Mouse (Mus musculus) midbrain, embryonic 12.5 days (tissue): Measurements from ENCODE around the gene Lce1d. TPM values are rescaled to one million over a fixed set of nuclear protein-coding genes. Genes with fewer than 3 reads are reported as not detected.

Experiments used
- ATAC-seq: fragments of 200-750 bp; cut with Nextera tagmentation; 2 replicates; pipeline ENCODE4 v1.8.0; 2017; ENCODE audit warnings: low read depth, moderate TSS enrichment, moderate library complexity; ENCODE audit not compliant: low FRiP score
- H3K27ac ChIP-seq: fragments of 300-500 bp; sonication (generic); replicated peaks from 2 replicates; pipeline ENCODE4 v1.5.1; 2016; ENCODE audit warnings: mild to moderate bottlenecking
- H3K27me3 ChIP-seq: fragments of 300-500 bp; sonication (generic); 2 replicates; pipeline ENCODE4 v1.6.1; 2016; ENCODE audit warnings: mild to moderate bottlenecking
- H3K36me3 ChIP-seq: fragments of 300-500 bp; sonication (generic); 2 replicates; pipeline ENCODE4 v1.6.1; 2016
- H3K4me1 ChIP-seq: fragments of 300-500 bp; sonication (generic); 2 replicates; pipeline ENCODE4 v1.6.1; 2016
- H3K4me2 ChIP-seq: fragments of 300-500 bp; sonication (generic); replicated peaks from 2 replicates; pipeline ENCODE4 v1.6.1; 2016; ENCODE audit warnings: mild to moderate bottlenecking, moderate library complexity
- H3K4me3 ChIP-seq: fragments of 300-500 bp; sonication (generic); 2 replicates; pipeline ENCODE4 v1.5.1; 2016; ENCODE audit warnings: mild to moderate bottlenecking
- H3K9ac ChIP-seq: fragments of 300-500 bp; sonication (generic); replicated peaks from 2 replicates; pipeline ENCODE4 v1.6.1; 2016; ENCODE audit warnings: mild to moderate bottlenecking, moderate library complexity
- H3K9me3 ChIP-seq: fragments of 300-500 bp; sonication (generic); 2 replicates; pipeline ENCODE4 v1.6.1; 2016; ENCODE audit warnings: mild to moderate bottlenecking
- WGBS: fragments of 180-500 bp; shearing (Covaris S2); methylation state at CpG from one replicate; pipeline ENCODE4 v1.1.7; 2016; 5-methylcytosine and 5-hydroxymethylcytosine counted together
- polyA plus RNA-seq: library from polyadenylated mRNA; unstranded; fragments of >200 nt; fragmentation: Nextera tagmentation; extraction: Ambion mirVana; gene quantifications from 2 replicates; pipeline ENCODE4 v1.2.1, GENCODE M21; 2016

Gene Lce1d
- polyA plus RNA-seq, 1 experiment from 2014 or later: not detected

DNA sequence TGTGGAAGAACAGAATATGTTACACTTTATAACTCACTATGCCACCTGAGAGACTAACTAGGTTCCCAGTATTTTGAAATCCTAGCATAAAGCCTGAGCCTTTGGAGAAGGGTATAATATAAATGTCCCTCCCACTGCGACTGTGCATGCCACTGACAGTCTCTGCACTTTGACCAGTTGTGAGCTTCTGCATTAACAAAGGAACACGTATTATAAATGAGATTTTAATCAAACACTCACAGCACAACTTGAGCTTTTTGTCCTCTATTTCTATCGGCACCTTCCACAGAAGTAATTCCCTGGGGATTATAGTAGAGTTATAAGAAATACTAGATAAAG lies 48.4 kb downstream of the Lce1d start:
- Histone ChIP-seq H3K4me2 (no peak overlapping the region), H3K27ac (no peak overlapping the region), H3K4me1 (no peaks in the 10 kb centered on the region; the same call in 1 of the 2 replicates), H3K4me3 (no peak overlapping the region), H3K9me3 (no peaks in the 10 kb centered on the region), H3K9ac (no peak overlapping the region), H3K27me3 (no peaks in the 10 kb centered on the region), H3K36me3 (no peaks in the 10 kb centered on the region)
- 78% methylated on average over 3 of the region's 3 CpGs for WGBS
- no peak for ATAC-seq

DNA sequence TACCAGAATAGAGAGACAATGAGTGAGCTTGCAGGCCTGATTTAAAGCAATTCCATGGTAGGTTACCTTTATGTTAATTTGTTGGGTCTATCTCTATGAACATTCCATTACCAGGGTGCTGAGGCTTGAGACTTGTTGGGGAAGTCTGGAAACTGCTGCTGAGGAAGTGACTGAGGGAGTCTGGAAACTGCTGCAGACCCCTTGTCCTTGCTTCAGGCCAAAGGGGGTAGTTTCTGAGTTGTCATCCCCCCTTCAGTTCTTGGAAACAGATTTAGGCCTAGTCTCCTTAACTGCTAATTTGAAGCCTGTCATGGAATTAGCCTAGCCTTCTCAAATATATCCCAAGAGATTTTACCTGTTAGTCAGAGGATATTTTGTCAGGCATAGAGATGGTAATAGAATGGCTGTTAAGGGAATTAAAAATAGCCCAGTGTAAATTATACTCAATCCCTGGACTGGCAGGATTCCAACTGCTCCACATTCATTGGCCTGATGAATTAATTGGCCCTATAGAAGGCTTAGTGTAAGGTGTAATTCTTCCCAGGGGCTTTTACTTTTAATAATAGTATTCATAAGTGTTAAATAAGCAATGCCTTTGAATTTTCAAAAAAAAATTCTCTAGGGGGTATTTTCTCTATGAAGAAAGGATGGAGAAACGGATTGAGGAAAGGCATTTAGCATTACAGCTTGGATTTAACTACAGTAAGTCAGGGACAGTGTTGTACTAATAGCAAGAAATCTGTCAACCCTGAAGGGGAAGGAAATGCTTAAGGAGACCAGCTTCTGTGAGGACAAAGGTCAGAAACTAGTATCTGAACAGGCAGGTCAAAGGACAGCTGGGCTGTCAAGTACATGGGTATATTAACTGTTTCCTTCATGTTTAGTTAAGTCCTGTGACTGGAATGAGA lies 49.0 kb downstream of the Lce1d start:
- H3K9me3 ChIP-seq: no peaks in the 10 kb centered on the region
- no peak overlapping the region for H3K4me3 ChIP-seq
- H3K4me2 ChIP-seq: no peak overlapping the region
- no peaks in the 10 kb centered on the region; the same call in 1 of the 2 replicates for H3K4me1 ChIP-seq
- H3K36me3 ChIP-seq: no peaks in the 10 kb centered on the region
- WGBS: 50% methylated on average over 1 of the region's 1 CpGs
- H3K27ac ChIP-seq: no peak overlapping the region
- H3K9ac ChIP-seq: no peak overlapping the region
- no peaks in the 10 kb centered on the region for H3K27me3 ChIP-seq
- peak; percentile 68; the same call in 1 of the 2 replicates for ATAC-seq

Other genes starting within 250 kb of the Lce1d start
- gene Sprr1b, start 248.4 kb downstream of the Lce1d start, polyA plus RNA-seq: not detected in 2 replicates
- not detected in 2 replicates for gene Sprr3, start 228.5 kb downstream of the Lce1d start, polyA plus RNA-seq
- not detected in 2 replicates for gene Sprr1a, start 201.3 kb downstream of the Lce1d start, polyA plus RNA-seq
- not detected in 2 replicates for gene Sprr4, start 186.7 kb downstream of the Lce1d start, polyA plus RNA-seq
- not detected in 2 replicates for gene 2310046K23Rik, start 152.7 kb downstream of the Lce1d start, polyA plus RNA-seq
- gene Ivl, start 113.5 kb downstream of the Lce1d start, polyA plus RNA-seq: not detected in 2 replicates
- not detected in 2 replicates for gene Smcp, start 98.2 kb downstream of the Lce1d start, polyA plus RNA-seq
- gene 2210017I01Rik, start 79.7 kb downstream of the Lce1d start, polyA plus RNA-seq: not detected in 2 replicates
- gene Lce6a, start 65.5 kb downstream of the Lce1d start, polyA plus RNA-seq: not detected in 2 replicates
- gene Lce1a1, start 38.9 kb downstream of the Lce1d start, polyA plus RNA-seq: not detected in 2 replicates
- not detected in 2 replicates for gene Lce1b, start 30.3 kb downstream of the Lce1d start, polyA plus RNA-seq
- gene Lce1a2, start 16.9 kb downstream of the Lce1d start, polyA plus RNA-seq: not detected in 2 replicates
- not detected in 2 replicates for gene Lce1c, start 8.0 kb downstream of the Lce1d start, polyA plus RNA-seq
- not detected in 2 replicates for gene Lce1e, start 21.9 kb upstream of the Lce1d start, polyA plus RNA-seq
- gene Lce1f, start 33.1 kb upstream of the Lce1d start, polyA plus RNA-seq: not detected in 2 replicates
- not detected in 2 replicates for gene Gm38119, start 51.9 kb upstream of the Lce1d start, polyA plus RNA-seq
- not detected in 2 replicates for gene Lce1g, start 65.1 kb upstream of the Lce1d start, polyA plus RNA-seq
- not detected in 2 replicates for gene Lce1h, start 77.9 kb upstream of the Lce1d start, polyA plus RNA-seq
- gene Lce1i, start 91.7 kb upstream of the Lce1d start, polyA plus RNA-seq: not detected in 2 replicates
- gene Lce1j, start 103.3 kb upstream of the Lce1d start, polyA plus RNA-seq: not detected in 2 replicates
- gene Lce1k, start 120.7 kb upstream of the Lce1d start, polyA plus RNA-seq: not detected in 2 replicates
- gene Kprp, start 140.0 kb upstream of the Lce1d start, polyA plus RNA-seq: not detected in 2 replicates
- gene Lce1l, start 164.1 kb upstream of the Lce1d start, polyA plus RNA-seq: not detected in 2 replicates
- gene 2310050C09Rik, start 183.0 kb upstream of the Lce1d start, polyA plus RNA-seq: not detected in 2 replicates
- not detected in 2 replicates for gene Lce3a, start 239.0 kb upstream of the Lce1d start, polyA plus RNA-seq
- gene Lce3b, start 245.8 kb upstream of the Lce1d start, polyA plus RNA-seq: not detected in 2 replicates